Mouse (Mus musculus) liver, postnatal 0 days (tissue): ENCODE results near the gene Aff3. TPM values are rescaled to one million over a fixed set of nuclear protein-coding genes. Genes with fewer than 3 reads are reported as not detected.

Source experiments
- ATAC-seq: fragments of 200-750 bp; cut with Nextera tagmentation; 2 replicates; pipeline ENCODE4 v1.8.0; 2017; ENCODE audit warnings: mild to moderate bottlenecking, moderate library complexity
- DNase-seq: peaks from one replicate; pipeline ENCODE4 v3.0.0-alpha.2; 2016
- H3K27ac ChIP-seq: fragments of 300-500 bp; sonication (generic); 2 replicates; pipeline ENCODE4 v1.5.1; 2014; ENCODE audit warnings: antibody characterized with exemption, moderate library complexity, mild to moderate bottlenecking, low read depth
- H3K27me3 ChIP-seq: fragments of 300-500 bp; sonication (generic); 2 replicates; pipeline ENCODE4 v1.6.1; 2014; ENCODE audit warnings: low read length, control low read depth, mixed read lengths; ENCODE audit not compliant: insufficient read depth
- H3K36me3 ChIP-seq: fragments of 300-500 bp; sonication (generic); replicated peaks from 2 replicates; pipeline ENCODE4 v1.6.1; 2014; ENCODE audit warnings: mild to moderate bottlenecking, control low read depth, low read length, moderate library complexity, mixed read lengths; ENCODE audit not compliant: insufficient read depth
- H3K4me1 ChIP-seq: fragments of 300-500 bp; sonication (generic); 2 replicates; pipeline ENCODE4 v1.6.1; 2014; ENCODE audit warnings: antibody characterized with exemption, mild to moderate bottlenecking, control low read depth; ENCODE audit not compliant: insufficient read depth
- H3K4me2 ChIP-seq: fragments of 300-500 bp; sonication (generic); 2 replicates; pipeline ENCODE4 v1.6.1; 2014; ENCODE audit warnings: low read depth, mild to moderate bottlenecking, low read length, moderate library complexity, mixed read lengths
- H3K4me3 ChIP-seq: fragments of 300-500 bp; sonication (generic); 2 replicates; pipeline ENCODE4 v1.5.1; 2014; ENCODE audit warnings: low read depth, low read length
- H3K9ac ChIP-seq: fragments of 300-500 bp; sonication (generic); replicated peaks from 2 replicates; pipeline ENCODE4 v1.6.1; 2014; ENCODE audit warnings: mild to moderate bottlenecking, moderate library complexity
- H3K9me3 ChIP-seq: fragments of 300-500 bp; sonication (generic); 2 replicates; pipeline ENCODE4 v1.6.1; 2016; ENCODE audit warnings: mild to moderate bottlenecking, control low read depth, low read length, mixed read lengths
- CTCF ChIP-seq: sonication (generic); IDR thresholded peaks from 2 replicates; pipeline ENCODE4 v1.5.1; 2016; ENCODE audit warnings: antibody characterized with exemption, low read depth
- EP300 ChIP-seq: IDR thresholded peaks from 2 replicates; pipeline ENCODE4 v1.6.1; 2016; ENCODE audit warnings: antibody characterized with exemption, low read depth, mild to moderate bottlenecking
- WGBS: fragments of 180-500 bp; shearing (Covaris S2); extraction: QIAGEN DNeasy Blood & Tissue Kit; methylation state at CpG from one replicate; pipeline ENCODE4 v1.1.7; 2014; ENCODE audit not compliant: insufficient replicate concordance; 5-methylcytosine and 5-hydroxymethylcytosine counted together
- polyA plus RNA-seq: library from polyadenylated mRNA; unstranded; fragments of >200 nt; fragmentation: Nextera tagmentation; extraction: Ambion mirVana; gene quantifications from 2 replicates; pipeline ENCODE4 v1.2.1, GENCODE M21; 2015

Gene Aff3
- polyA plus RNA-seq, 1 experiment from 2014 or later = 1.1 TPM

GRCm38 (mm10) chr1:38548671-38549661 lies 115.8 kb downstream of the Aff3 start:
- Histone ChIP-seq H3K4me3 (no peak overlapping the region), H3K4me1 (no peaks in the 10 kb centered on the region), H3K27me3 (no peaks in the 10 kb centered on the region), H3K9ac (no peak overlapping the region), H3K36me3 (no peaks in the 10 kb centered on the region), H3K27ac (no peak overlapping the region), H3K9me3 (no peaks in the 10 kb centered on the region), H3K4me2 (no peak overlapping the region)
- 58% methylated on average over 8 of the region's 8 CpGs for WGBS
- ATAC-seq (no peak), DNase-seq (no peak)
- no peak for TF ChIP-seq CTCF
- no peak for TF ChIP-seq EP300

DNA sequence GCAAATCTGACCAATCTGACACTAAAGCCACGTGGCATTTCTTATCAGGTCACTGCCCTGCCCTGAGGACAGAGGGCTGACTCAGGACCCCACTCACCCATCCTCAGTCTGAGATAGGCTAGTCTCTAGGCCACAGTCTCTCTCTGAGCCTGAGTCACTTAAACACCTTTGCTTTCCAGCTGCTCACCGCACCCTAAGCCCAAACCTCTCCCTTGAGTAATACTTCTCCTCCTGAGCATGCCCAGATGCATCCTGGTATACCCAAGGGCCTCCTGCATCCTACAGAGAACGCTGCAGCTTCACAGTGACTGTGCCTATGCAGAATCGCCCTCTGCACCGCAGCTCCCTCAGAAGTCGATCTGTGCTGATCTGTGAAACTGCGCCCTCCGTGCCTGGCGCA lies 117.1 kb downstream of the Aff3 start:
- Histone ChIP-seq H3K4me3 (no peak overlapping the region), H3K9me3 (no peaks in the 10 kb centered on the region), H3K27ac (no peak overlapping the region), H3K9ac (no peak overlapping the region), H3K4me2 (no peak overlapping the region), H3K36me3 (no peaks in the 10 kb centered on the region), H3K27me3 (no peaks in the 10 kb centered on the region), H3K4me1 (no peaks in the 10 kb centered on the region)
- WGBS = 76% methylated on average over 9 of the region's 9 CpGs
- no peak for DNase-seq
- TF ChIP-seq EP300 = no peak
- TF ChIP-seq CTCF = no peak
- ATAC-seq = no peak

- no peak for ATAC-seq
- Histone ChIP-seq H3K27me3 (no peaks in the 10 kb centered on the region), H3K36me3 (no peaks in the 10 kb centered on the region), H3K4me2 (no peak overlapping the region), H3K9me3 (no peaks in the 10 kb centered on the region), H3K4me1 (no peaks in the 10 kb centered on the region), H3K4me3 (no peak overlapping the region), H3K9ac (no peak overlapping the region), H3K27ac (no peak overlapping the region)
- no peak for DNase-seq
- TF ChIP-seq EP300 (no peak), CTCF (no peak)
- WGBS = 60% methylated on average over 7 of the region's 7 CpGs
Observed at GRCm38 (mm10) chr1:38546696-38547095, 118.1 kb downstream of the Aff3 start.

GRCm38 (mm10) chr1:38545282-38545945 lies 119.3 kb downstream of the Aff3 start:
- no peaks in the 10 kb centered on the region for H3K4me1 ChIP-seq
- no peaks in the 10 kb centered on the region for H3K27me3 ChIP-seq
- no peak overlapping the region for H3K4me2 ChIP-seq
- ATAC-seq = no peak
- H3K9me3 ChIP-seq = no peaks in the 10 kb centered on the region
- H3K36me3 ChIP-seq = no peaks in the 10 kb centered on the region
- DNase-seq = no peak
- no peak overlapping the region for H3K4me3 ChIP-seq
- no peak overlapping the region for H3K9ac ChIP-seq
- WGBS = 29% methylated on average over 12 of the region's 12 CpGs
- H3K27ac ChIP-seq = no peak overlapping the region
- TF ChIP-seq EP300 (no peak), CTCF (no peak)

GRCm38 (mm10) chr1:38544501-38544900 lies 120.3 kb downstream of the Aff3 start:
- H3K27ac ChIP-seq = no peak overlapping the region
- H3K9me3 ChIP-seq = no peaks in the 10 kb centered on the region
- H3K27me3 ChIP-seq = no peaks in the 10 kb centered on the region
- H3K4me1 ChIP-seq = no peaks in the 10 kb centered on the region
- 63% methylated on average over 3 of the region's 3 CpGs for WGBS
- no peaks in the 10 kb centered on the region for H3K36me3 ChIP-seq
- no peak for TF ChIP-seq CTCF
- no peak for TF ChIP-seq EP300
- no peak overlapping the region for H3K9ac ChIP-seq
- no peak for ATAC-seq
- DNase-seq = no peak
- H3K4me2 ChIP-seq = no peak overlapping the region
- no peak overlapping the region for H3K4me3 ChIP-seq

- H3K4me1 ChIP-seq = no peaks in the 10 kb centered on the region
- no peaks in the 10 kb centered on the region for H3K27me3 ChIP-seq
- no peak overlapping the region for H3K9ac ChIP-seq
- no peaks in the 10 kb centered on the region for H3K9me3 ChIP-seq
- WGBS = 63% methylated on average over 4 of the region's 4 CpGs
- no peak overlapping the region for H3K4me3 ChIP-seq
- no peak for DNase-seq
- TF ChIP-seq CTCF (no peak), EP300 (no peak)
- no peak overlapping the region for H3K27ac ChIP-seq
- H3K36me3 ChIP-seq = no peaks in the 10 kb centered on the region
- no peak overlapping the region for H3K4me2 ChIP-seq
- ATAC-seq = no peak
Observed at GRCm38 (mm10) chr1:38541536-38541935, 123.2 kb downstream of the Aff3 start.
